Mouse (Mus musculus): ENCODE data around the gene Homez. TPM values are rescaled to one million over a fixed set of nuclear protein-coding genes. Genes with fewer than 3 reads are reported as not detected.

Homez gene
- polyA plus RNA-seq, 1 experiment from 2014 or later = 10.6 TPM

DNA sequence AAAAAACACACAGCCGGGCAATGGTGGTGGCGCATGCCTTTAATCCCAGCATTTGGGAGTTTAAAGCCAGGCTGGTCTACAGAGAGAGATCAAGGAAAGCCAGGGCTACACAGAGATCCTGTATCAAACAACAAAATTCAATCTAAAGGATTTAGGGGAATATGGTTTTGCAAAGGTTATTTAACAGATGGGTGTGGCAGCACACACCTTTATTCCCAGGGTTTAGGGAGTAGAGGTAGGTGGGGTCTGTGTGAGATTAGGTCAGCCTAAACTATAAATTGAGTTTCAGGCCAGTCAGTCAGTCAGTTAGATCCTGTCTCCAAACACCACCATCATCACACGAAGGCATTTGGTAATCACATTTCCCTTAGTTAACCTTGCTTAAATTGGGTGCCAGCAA is 21.4 kb upstream of the Homez start, which contains the start of gene Pabpn1:
Pabpn1 (plus strand) TSS at position 301 of the 400 bp plus-strand sequence.
- Histone ChIP-seq H3K36me3 (peaks cover 14% of the 10 kb centered on the region), H3K9me3 (replicated peaks) (no peaks in the 10 kb centered on the region), H3K4me3 (replicated peaks) (peak within 1 kb of the TSS; percentile 87), H3K9ac (replicated peaks) (peak within 1 kb of the TSS; percentile 51), H3K27ac (replicated peaks) (peak within 1 kb of the TSS; percentile 91), H3K4me2 (peak within 1 kb of the TSS; percentile 56), H3K27me3 (replicated peaks) (no peaks in the 10 kb centered on the region), H3K4me1 (peaks cover 22% of the 10 kb centered on the region)
- WGBS = 94% methylated on average over 3 of the region's 3 CpGs
- no peak for ATAC-seq (ENCODE audit: low FRiP score)

DNA sequence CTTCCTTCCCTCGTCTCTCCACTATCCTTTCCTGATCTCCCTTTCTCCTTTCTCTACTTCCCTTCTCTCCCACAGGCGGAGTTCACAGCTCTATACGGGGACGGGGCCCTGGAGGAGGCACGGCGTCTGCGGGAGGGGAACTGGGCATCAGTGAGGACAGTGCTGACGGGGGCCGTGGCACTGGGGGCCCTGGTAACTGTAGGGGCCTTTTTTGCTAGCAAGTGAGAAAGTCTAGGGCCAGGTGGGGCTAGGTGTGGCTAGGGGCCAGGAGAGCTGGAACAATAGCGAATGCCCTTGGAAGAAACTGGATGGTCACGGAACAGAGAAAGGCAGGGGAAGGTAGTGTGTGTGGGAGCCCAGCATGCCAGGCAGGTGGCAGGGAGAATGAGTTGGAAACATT is 14.5 kb upstream of the Homez start:
- Histone ChIP-seq H3K4me3 (replicated peaks) (0 out of 2 replicates have a peak overlapping the region, but pooled peaks have one; percentile 1), H3K9me3 (replicated peaks) (no peaks in the 10 kb centered on the region), H3K9ac (replicated peaks) (no peak overlapping the region), H3K27ac (replicated peaks) (no peak overlapping the region), H3K27me3 (replicated peaks) (no peaks in the 10 kb centered on the region), H3K36me3 (peaks cover 12% of the 10 kb centered on the region; the same call in 1 of the 2 replicates), H3K4me2 (peak overlapping the region; percentile 68), H3K4me1 (peaks cover 31% of the 10 kb centered on the region)
- no peak for ATAC-seq (ENCODE audit: low FRiP score)
- 92% methylated on average over 11 of the region's 11 CpGs for WGBS

DNA sequence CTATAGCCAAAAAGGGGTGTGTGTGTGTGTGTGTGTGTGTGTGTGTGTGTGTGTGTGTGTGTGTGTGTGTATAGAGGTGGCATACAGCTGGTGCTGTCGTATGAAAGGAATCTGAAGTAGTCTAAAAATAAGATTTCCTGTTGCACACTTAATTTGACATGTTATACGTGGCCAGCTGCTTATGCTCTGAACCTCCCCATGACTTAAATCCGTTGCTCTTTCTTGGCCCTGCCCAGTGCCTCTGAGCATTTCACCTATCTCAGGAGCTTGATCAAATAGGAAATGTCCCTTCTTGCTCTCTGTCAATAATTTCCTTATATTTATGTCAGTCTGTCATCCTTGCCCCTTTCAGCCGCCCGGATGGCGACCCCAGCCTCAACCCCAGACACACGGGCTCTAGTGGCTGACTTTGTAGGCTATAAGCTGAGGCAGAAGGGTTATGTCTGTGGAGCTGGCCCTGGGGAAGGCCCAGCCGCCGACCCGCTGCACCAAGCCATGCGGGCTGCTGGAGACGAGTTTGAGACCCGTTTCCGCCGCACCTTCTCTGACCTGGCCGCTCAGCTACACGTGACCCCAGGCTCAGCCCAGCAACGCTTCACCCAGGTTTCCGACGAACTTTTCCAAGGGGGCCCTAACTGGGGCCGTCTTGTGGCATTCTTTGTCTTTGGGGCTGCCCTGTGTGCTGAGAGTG is 13.4 kb upstream of the Homez start:
- Histone ChIP-seq H3K36me3 (peaks cover 12% of the 10 kb centered on the region; the same call in 1 of the 2 replicates), H3K4me2 (peak overlapping the region; percentile 68), H3K9ac (replicated peaks) (peak overlapping the region; percentile 85), H3K4me3 (replicated peaks) (peak overlapping the region; percentile 73), H3K27ac (replicated peaks) (peak overlapping the region; percentile 93), H3K27me3 (replicated peaks) (no peaks in the 10 kb centered on the region), H3K4me1 (peaks cover 31% of the 10 kb centered on the region), H3K9me3 (replicated peaks) (no peaks in the 10 kb centered on the region)
- ATAC-seq (ENCODE audit: low FRiP score) = no peak
- 35% methylated on average over 21 of the region's 21 CpGs for WGBS

DNA sequence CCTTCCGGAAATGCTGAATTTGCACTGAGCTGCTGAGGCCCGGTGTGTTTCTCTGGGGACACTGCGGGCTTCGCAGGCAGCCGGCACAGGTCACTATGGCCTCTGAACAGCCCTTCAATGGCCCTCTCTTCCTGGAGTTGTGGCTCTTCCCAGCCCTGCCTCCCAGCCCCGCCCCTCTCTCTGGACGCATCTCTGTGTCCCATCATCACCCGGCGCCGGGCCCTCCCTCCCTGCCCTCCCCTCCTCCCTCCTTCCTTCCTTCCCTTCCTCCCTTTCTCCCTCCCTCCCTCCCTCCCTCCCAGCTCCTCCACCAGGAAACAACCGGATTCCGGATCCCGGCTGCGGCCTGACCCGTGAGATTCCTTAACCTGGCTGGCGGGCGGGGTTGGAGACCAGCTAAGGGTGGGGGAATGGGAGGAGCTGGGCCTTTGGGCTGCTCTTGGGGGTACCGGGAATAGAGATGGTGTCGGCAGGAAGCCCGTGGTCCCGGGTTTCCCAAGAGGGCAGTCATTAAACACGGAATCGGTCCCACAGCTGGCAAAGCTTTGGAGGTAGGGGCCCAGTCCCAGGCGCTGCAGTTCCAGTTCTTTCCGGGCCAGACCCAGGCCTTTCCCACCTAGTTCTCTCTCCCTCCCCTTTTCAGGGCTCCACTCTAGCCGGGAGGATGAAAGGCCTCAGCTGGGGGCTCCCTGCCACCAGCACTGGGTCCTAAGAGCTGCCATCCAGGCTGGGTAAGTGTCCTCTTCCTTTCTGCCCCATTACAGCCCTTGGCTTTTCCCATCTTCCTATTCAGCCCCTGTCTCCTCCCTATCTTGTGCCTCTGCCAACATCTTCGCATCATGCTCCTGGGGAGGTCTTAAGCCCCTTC is 12.6 kb upstream of the Homez start, which contains the start of the genes Bcl2l2 and Gm20521:
Bcl2l2 (plus strand) TSS at position 224 of the 868 bp plus-strand sequence.
Gm20521 (plus strand) TSS at position 288 of the 868 bp plus-strand sequence.
- Histone ChIP-seq H3K9ac (replicated peaks) (peak within 1 kb of the TSS; percentile 85), H3K36me3 (peaks cover 12% of the 10 kb centered on the region; the same call in 1 of the 2 replicates), H3K27ac (replicated peaks) (peak within 1 kb of the TSS; percentile 93), H3K4me1 (peaks cover 31% of the 10 kb centered on the region), H3K4me2 (peak within 1 kb of the TSS; percentile 68), H3K27me3 (replicated peaks) (no peaks in the 10 kb centered on the region; the same call in 1 of the 2 replicates), H3K4me3 (replicated peaks) (peak within 1 kb of the TSS; percentile 73), H3K9me3 (replicated peaks) (no peaks in the 10 kb centered on the region)
- peak; percentile 90 for ATAC-seq (ENCODE audit: low FRiP score)
- WGBS = 1% methylated on average over 27 of the region's 27 CpGs

DNA sequence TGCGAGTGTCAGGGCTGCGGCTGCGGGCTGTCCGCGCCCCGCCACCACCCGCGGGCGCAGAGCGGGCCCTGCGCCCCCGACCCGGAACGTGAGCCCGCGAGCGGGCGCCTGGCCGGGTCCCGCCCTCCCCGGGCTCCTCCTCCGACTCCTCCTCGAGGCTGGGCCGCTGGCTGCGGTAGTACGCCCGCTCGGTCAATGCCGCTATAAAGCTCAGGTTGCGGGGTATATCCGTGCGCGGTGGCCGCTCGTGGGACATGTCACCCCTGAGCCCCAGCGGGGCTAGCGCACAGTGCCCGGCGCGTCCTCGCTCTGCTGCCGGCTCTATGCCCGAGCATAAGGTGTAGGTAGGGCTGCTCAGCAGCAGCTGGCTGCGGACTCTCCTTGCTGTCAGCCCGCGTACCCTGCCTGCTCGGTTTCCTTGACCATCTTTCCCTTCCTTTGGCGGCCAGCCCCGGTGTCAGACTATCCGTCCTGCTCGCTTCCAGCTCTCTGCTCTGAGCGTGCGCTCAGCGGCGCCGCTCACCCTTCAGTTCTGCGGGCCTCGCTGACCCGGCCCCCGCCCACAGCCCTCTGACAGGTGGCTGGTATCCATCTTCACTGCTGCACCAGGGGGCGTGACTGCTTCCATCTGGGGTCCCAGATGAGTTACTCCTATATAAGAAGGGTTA is 6.4 kb upstream of the Homez start, which contains the start of gene Ppp1r3e:
Ppp1r3e (minus strand) TSS at position 503 of the 668 bp plus-strand sequence.
- under 1% methylated on average over 58 of the region's 61 CpGs for WGBS
- peak within 1 kb of the TSS; percentile 71 for H3K4me3 ChIP-seq (replicated peaks)
- peak; percentile 83 for ATAC-seq (ENCODE audit: low FRiP score)

DNA sequence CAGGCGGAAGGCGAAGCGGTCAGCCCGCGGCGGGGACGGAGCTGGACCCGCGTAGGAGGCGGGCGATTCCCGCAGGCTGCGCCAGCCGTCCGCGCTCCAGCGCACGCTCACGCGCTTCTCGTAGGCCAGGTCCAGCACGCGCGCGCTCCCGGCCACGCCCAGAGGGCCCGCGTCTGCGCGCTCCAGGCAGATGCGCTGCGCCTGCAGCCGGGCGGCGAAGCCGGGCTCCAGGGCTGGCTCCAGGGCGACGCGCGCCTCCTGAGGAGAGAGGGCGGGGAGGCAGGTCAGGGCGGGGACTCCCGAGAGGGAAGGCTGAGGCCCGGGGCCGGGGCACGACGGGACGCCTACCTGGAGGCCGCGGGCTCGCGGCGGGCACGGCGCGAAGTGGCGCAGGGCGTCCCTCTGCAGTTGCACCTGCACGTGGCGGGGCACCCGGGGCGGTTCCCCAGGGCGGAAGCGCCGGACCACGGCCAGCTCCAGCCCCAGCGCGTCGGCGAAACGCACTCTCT is 5.8 kb upstream of the Homez start:
- Histone ChIP-seq H3K4me3 (replicated peaks) (peak overlapping the region; percentile 71), H3K9me3 (replicated peaks) (no peaks in the 10 kb centered on the region), H3K4me1 (peaks cover 16% of the 10 kb centered on the region), H3K4me2 (peak overlapping the region; percentile 96), H3K36me3 (no peaks in the 10 kb centered on the region), H3K9ac (replicated peaks) (peak overlapping the region; percentile 84), H3K27ac (replicated peaks) (peak overlapping the region; percentile 95), H3K27me3 (replicated peaks) (no peaks in the 10 kb centered on the region; the same call in 1 of the 2 replicates)
- ATAC-seq (ENCODE audit: low FRiP score) = peak; percentile 92
- under 1% methylated on average over 61 of the region's 72 CpGs for WGBS

More for the DNA sequence above, 6.4 kb upstream of the Homez start, which contains the start of gene Ppp1r3e:
- Histone ChIP-seq H3K9me3 (replicated peaks) (no peaks in the 10 kb centered on the region), H3K27me3 (replicated peaks) (no peaks in the 10 kb centered on the region; the same call in 1 of the 2 replicates), H3K9ac (replicated peaks) (peak within 1 kb of the TSS; percentile 84), H3K4me2 (peak within 1 kb of the TSS; percentile 96), H3K4me1 (peaks cover 16% of the 10 kb centered on the region), H3K27ac (replicated peaks) (peak within 1 kb of the TSS; percentile 95), H3K36me3 (no peaks in the 10 kb centered on the region)

DNA sequence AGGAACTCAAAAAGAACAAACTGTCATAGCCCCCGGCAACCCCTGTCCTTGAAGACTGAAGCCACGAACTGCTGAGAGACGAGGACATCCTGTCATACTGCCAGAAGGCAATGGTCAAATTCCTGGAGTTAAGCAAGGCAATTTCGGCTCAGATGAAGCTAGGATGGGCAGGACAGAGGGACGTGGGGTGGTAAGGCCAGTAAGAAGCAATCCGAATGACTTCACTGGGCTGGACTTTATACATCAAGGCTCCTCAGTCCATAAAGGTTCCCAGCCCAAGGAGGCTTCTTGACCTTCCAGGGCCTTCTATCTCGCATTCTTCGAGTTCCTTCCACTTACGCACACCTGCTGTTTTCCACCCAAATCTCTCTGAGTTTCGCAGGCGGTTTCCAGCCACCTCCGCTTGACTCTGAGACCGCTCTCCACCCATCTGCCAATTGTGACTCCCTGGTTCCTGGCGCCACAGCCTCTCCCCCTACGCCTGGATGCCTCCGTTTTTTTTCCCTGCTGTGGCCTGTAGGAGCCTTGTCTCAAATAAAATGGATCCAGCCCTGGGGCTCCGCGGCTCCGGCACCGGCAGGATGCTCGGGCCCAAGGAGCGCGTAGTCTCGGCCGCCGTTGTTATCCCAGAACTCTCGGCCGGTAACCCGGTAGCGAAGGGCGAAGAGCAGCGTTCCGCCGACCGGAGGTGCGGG is 5.2 kb upstream of the Homez start:
- peak overlapping the region; percentile 96 for H3K4me2 ChIP-seq
- 2% methylated on average over 36 of the region's 36 CpGs for WGBS
- no peaks in the 10 kb centered on the region; the same call in 1 of the 2 replicates for H3K27me3 ChIP-seq (replicated peaks)
- H3K9me3 ChIP-seq (replicated peaks) = no peaks in the 10 kb centered on the region
- no peaks in the 10 kb centered on the region for H3K36me3 ChIP-seq
- peak overlapping the region; percentile 71 for H3K4me3 ChIP-seq (replicated peaks)
- H3K27ac ChIP-seq (replicated peaks) = peak overlapping the region; percentile 95
- peak; percentile 67 for ATAC-seq (ENCODE audit: low FRiP score)
- peaks cover 16% of the 10 kb centered on the region for H3K4me1 ChIP-seq
- H3K9ac ChIP-seq (replicated peaks) = peak overlapping the region; percentile 84

DNA sequence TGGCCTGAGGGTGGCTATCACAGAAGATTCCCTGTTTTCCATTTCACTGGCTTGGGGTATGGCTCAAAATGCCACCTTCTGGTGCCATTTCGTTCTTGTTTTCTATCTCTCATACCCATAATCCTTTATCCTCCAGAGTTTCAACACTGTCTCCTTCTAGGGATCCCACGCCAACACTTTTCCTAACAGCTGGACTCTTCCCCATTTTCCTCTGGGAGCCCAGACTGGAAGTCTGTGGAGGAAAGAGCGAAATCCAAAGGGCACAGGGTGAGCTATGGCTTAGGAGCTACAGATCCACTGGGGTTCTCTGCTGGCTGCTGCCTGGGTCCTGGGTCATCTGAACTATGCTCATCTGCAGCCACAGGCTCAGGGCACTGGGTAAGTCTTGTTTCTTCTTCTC is 3.4 kb upstream of the Homez start:
- 91% methylated on average over 3 of the region's 3 CpGs for WGBS

DNA sequence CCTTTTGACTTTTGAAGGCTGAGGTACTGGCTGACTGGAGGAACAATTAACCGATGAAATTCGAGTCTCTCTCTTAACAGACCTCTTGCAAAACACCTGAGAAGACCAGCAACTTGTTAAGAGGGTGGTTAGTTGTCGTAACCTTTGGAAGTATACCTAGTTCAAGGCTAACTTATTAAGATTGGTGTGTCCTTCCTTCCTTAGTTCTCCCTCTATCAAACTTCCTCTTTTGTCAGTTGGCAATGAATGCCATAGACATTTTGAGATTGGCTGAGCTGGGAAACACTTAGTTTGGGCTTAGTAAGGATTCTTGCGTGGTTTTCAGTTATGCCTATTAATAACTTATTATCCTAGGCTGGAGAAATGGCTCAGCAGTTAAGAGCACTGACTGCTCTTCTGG is 2.7 kb downstream of the Homez start:
- Histone ChIP-seq H3K9me3 (replicated peaks) (no peaks in the 10 kb centered on the region), H3K4me1 (peaks cover 7% of the 10 kb centered on the region), H3K36me3 (no peaks in the 10 kb centered on the region), H3K9ac (replicated peaks) (no peak overlapping the region), H3K27ac (replicated peaks) (no peak overlapping the region), H3K4me3 (replicated peaks) (no peak overlapping the region), H3K4me2 (no peak overlapping the region), H3K27me3 (replicated peaks) (no peaks in the 10 kb centered on the region)
- ATAC-seq (ENCODE audit: low FRiP score) = no peak
- WGBS = 94% methylated on average over 4 of the region's 4 CpGs

More for the DNA sequence above, 3.4 kb upstream of the Homez start:
- H3K4me2 ChIP-seq = no peak overlapping the region
- no peaks in the 10 kb centered on the region for H3K9me3 ChIP-seq (replicated peaks)
- peaks cover 16% of the 10 kb centered on the region for H3K4me1 ChIP-seq
- no peak overlapping the region for H3K9ac ChIP-seq (replicated peaks)
- no peaks in the 10 kb centered on the region for H3K36me3 ChIP-seq
- H3K4me3 ChIP-seq (replicated peaks) = no peak overlapping the region
- ATAC-seq (ENCODE audit: low FRiP score) = no peak
- no peak overlapping the region for H3K27ac ChIP-seq (replicated peaks)
- H3K27me3 ChIP-seq (replicated peaks) = no peaks in the 10 kb centered on the region; the same call in 1 of the 2 replicates

DNA sequence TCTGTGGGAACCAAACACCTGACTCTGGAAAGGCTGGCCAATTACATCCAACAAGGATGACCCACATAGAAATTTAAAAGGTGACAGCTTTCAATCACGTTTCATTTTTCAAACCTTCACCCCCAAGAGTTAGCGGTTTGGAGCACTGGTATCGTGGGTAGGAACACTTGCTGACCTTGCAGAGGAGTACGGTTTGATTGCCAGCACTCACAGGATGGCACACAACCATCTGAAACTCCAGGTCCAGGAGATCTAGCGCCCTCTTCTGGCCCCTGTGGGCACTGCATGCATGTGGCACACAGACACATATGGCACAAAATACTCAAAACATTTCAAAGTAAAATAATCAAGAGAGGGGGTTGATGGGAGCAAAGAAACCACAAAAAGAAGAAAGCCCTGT is 3.8 kb downstream of the Homez start:
- peaks cover 8% of the 10 kb centered on the region for H3K4me1 ChIP-seq
- no peaks in the 10 kb centered on the region for H3K36me3 ChIP-seq
- H3K4me3 ChIP-seq (replicated peaks) = no peak overlapping the region
- H3K9ac ChIP-seq (replicated peaks) = no peak overlapping the region
- ATAC-seq (ENCODE audit: low FRiP score) = no peak
- H3K27me3 ChIP-seq (replicated peaks) = no peaks in the 10 kb centered on the region
- no peak overlapping the region for H3K4me2 ChIP-seq
- WGBS = 58% methylated on average over 5 of the region's 5 CpGs
- no peaks in the 10 kb centered on the region for H3K9me3 ChIP-seq (replicated peaks)
- H3K27ac ChIP-seq (replicated peaks) = no peak overlapping the region

Data from neural tube, embryonic 15.5 days (tissue).